Mouse (Mus musculus): ENCODE data around the gene Rybp. TPM values are rescaled to one million over a fixed set of nuclear protein-coding genes. Genes with fewer than 3 reads are reported as not detected.

The Rybp gene
- polyA plus RNA-seq, 1 experiment from 2014 or later, result 15.9 TPM

DNA sequence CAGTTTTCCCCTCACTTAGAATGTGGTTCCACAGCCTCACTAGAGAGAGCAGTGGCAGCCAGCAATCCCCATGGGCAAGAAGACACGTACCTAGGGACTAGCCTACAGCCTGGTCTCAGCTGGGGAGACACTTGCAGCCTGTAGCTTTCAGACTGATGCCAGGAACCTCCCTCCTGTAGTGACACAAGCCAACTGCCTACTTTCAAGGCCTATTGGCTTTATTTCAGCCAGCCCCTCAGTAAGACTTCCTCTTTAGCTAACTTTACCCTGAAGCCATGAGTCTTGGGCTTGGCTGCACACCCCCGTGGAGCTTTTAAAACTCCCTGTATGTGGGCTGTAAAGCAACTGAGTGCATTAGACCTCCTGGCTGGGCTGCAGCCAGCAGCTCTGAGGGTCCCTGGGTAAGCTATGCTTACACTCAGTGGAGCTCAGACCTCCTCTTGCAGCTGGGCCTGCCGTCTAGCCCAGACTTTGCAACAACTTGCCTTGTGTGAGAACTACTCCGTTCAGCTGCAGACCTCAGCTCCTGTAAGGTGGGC lies 94.5 kb downstream of the Rybp start:
- no peak for DNase-seq (ENCODE audit: low spot score)
- Histone ChIP-seq H3K27ac (no peak overlapping the region), H3K36me3 (no peaks in the 10 kb centered on the region), H3K4me1 (peaks cover 51% of the 10 kb centered on the region), H3K4me3 (no peak overlapping the region), H3K9me3 (replicated peaks) (no peaks in the 10 kb centered on the region), H3K27me3 (ENCODE audit: low read depth, poor library complexity, severe bottlenecking) (peaks cover 74% of the 10 kb centered on the region)
- 60% methylated on average over 4 of the region's 4 CpGs for WGBS

DNA sequence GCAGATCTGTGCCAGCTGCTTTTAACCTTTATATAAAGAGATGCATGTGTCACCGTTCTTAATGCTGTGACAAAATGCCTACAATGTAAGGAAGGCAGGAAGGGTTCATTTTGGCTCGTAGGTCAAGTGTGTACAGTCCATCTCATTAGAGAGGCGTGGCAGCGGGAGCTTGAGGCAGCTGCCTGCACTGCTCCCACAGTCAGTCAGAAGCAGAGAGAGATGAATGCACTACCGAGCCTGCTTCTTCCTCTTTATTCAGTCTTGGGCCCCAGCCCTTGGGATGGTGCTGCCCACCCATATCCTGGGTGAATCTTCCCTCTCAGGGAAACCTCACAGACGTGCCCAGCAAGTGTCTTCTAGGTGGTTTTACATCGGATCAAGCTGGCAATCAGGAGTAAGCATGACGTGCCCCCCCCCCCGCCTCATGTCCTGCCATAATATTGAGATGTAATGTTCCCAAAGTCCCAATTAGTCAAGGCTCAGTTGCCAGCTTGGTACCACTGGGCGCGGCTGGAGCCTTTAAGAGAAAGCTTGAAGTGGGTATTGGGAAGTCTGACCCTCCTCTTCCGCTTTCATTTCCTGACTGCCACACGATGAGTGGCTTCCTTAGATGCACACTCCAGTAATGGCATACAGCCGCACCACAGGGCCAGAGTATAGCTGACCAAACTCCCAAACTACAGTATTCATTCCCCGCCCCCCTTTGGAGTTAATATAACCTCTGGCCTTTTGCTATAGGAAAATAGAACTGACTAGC lies 96.3 kb downstream of the Rybp start:
- Histone ChIP-seq H3K36me3 (no peaks in the 10 kb centered on the region), H3K27me3 (ENCODE audit: low read depth, poor library complexity, severe bottlenecking) (peaks cover 83% of the 10 kb centered on the region), H3K4me1 (peaks cover 41% of the 10 kb centered on the region), H3K4me3 (no peak overlapping the region), H3K27ac (no peak overlapping the region), H3K9me3 (replicated peaks) (no peaks in the 10 kb centered on the region)
- no peak for DNase-seq (ENCODE audit: low spot score)
- WGBS, result 89% methylated on average over 15 of the region's 15 CpGs

DNA sequence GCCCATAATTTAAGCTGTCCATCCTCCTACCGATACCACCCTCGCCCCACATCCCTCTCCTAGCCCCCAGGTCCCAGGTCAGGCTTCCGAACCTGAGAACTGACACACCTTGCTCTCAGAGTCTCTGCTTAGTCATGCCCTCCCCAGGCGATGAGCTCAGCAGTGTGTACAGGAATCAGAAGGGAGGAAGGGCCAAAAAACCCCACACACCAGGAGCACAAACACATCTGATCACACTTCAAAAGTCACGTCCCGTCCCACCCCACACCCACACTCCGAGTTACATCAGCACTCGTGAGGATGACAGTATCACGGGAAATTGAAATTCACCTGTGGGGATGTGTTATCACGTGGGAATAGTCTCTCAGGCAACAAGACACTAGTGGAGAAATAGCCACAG lies 97.0 kb downstream of the Rybp start:
- peaks cover 41% of the 10 kb centered on the region for H3K4me1 ChIP-seq

DNA sequence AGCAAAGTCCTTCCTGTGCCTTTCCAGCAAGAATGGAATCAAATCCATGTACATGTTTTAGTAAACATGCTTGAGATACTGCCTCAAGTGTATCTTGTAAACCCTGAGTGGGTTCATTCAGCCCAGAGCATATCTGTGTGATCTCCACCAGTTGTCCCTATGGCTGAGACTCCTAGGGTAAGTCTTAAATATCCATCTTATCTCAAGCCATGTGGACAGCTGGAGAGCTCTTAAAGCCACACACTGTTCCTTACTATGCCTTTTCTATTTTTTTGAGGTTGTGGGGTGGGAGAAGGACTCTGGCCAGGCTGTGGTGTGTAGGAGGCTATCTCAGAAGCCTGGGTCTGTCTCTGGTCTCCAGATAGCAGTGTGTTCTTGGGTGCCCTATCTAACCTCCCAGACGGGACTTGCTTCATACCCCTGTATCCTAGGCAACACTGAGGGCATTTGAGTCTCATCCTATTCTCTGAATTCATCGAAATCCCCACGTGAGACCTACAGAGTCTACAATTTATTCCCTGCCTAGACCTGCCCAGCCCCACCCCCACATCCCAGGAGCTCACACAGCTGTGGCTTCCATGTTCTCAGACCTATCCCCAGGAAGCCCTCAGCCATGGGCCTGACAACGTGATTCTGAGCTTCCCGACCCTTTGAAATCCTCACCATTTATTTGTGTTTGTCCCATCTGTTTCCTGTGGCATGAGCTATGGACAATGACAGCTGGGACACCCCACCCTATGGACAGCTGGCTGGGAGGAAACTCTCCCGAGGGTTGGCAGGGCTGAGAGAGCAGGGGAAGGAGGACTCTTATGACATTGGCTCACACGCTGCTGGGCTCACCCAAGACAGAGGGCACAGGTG lies 98.2 kb downstream of the Rybp start:
- no peak for DNase-seq (ENCODE audit: low spot score)
- Histone ChIP-seq H3K9me3 (replicated peaks) (no peaks in the 10 kb centered on the region), H3K27me3 (ENCODE audit: low read depth, poor library complexity, severe bottlenecking) (peaks cover 94% of the 10 kb centered on the region), H3K4me3 (no peak overlapping the region), H3K36me3 (no peaks in the 10 kb centered on the region), H3K27ac (no peak overlapping the region), H3K4me1 (peaks cover 35% of the 10 kb centered on the region)
- WGBS, result 63% methylated on average over 7 of the region's 7 CpGs

More for the DNA sequence above, 97.0 kb downstream of the Rybp start:
- H3K27ac ChIP-seq, result no peak overlapping the region
- peaks cover 90% of the 10 kb centered on the region for H3K27me3 ChIP-seq (ENCODE audit: low read depth, poor library complexity, severe bottlenecking)
- no peak overlapping the region for H3K4me3 ChIP-seq
- no peaks in the 10 kb centered on the region for H3K9me3 ChIP-seq (replicated peaks)
- no peak for DNase-seq (ENCODE audit: low spot score)
- WGBS, result 89% methylated on average over 10 of the region's 10 CpGs
- H3K36me3 ChIP-seq, result no peaks in the 10 kb centered on the region

DNA sequence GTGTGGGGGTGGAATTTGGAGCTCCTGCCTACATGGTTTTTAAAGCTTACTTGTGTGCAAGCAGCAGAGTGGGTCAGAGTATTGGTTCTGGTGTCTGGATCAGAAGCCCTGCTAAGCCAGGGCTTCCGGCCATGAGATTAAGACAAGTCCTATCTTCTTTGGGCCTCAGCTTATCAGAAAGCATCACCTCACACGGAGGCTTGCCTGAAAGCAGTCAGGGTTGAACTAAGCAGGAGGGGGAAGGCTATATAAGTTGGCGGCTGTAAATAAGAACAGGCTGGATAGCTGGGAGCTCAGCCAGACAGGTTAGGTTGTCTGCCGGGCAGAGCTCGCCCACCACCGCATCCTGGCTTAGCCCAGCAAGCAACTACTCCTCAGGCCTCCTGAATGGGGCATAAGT lies 99.5 kb downstream of the Rybp start:
- 40% methylated on average over 6 of the region's 6 CpGs for WGBS
- Histone ChIP-seq H3K36me3 (no peaks in the 10 kb centered on the region), H3K9me3 (replicated peaks) (no peaks in the 10 kb centered on the region), H3K4me1 (peaks cover 27% of the 10 kb centered on the region), H3K4me3 (no peak overlapping the region), H3K27ac (no peak overlapping the region), H3K27me3 (ENCODE audit: low read depth, poor library complexity, severe bottlenecking) (peaks cover 97% of the 10 kb centered on the region)
- DNase-seq (ENCODE audit: low spot score), result no peak

DNA sequence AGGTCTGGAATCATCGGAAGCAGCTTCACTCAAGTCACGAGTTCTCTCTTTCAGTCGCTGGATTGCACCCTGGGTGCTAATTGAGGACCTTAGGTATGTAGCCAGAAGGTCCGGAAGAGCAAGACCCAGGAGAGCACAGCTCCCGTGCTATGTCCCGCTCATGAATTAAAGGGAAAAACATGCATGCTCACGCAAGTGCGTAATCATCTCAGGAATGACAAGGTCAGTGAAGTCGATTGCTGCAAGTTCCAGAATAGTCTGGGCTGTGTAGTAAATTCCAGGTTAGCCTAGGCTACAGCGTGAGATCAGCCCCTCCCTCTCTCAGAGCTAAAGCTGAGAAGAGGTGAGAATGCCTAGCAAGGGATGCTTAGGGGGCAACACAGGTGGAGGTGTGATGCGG lies 100.5 kb downstream of the Rybp start:
- H3K27ac ChIP-seq, result no peak overlapping the region
- no peak for DNase-seq (ENCODE audit: low spot score)
- H3K4me3 ChIP-seq, result no peak overlapping the region
- H3K36me3 ChIP-seq, result no peaks in the 10 kb centered on the region
- WGBS, result 82% methylated on average over 11 of the region's 11 CpGs
- H3K9me3 ChIP-seq (replicated peaks), result no peaks in the 10 kb centered on the region
- peaks cover 24% of the 10 kb centered on the region for H3K4me1 ChIP-seq
- H3K27me3 ChIP-seq (ENCODE audit: low read depth, poor library complexity, severe bottlenecking), result peaks cover 97% of the 10 kb centered on the region

DNA sequence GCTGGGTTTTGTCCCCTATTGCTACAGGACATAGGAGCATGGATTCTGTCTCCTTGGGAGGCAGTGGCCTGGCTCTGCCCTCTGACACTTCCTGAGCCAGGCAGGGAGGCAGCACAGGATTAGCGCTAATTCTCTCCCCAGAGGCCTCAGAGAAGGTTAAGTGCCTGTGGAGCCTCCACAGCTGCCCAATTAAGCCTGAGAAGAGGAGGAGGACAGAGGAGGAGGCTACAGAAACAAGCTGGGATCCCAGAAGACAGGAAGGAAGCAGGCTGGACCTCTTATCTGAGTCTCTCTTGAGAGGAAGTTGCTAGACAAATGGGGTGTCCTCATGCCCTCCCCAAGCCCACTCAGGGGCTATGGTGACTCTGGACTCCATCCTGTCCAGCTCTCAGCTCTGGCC lies 101.8 kb downstream of the Rybp start:
- Histone ChIP-seq H3K27me3 (ENCODE audit: low read depth, poor library complexity, severe bottlenecking) (peaks cover 98% of the 10 kb centered on the region), H3K4me3 (no peak overlapping the region), H3K4me1 (peaks cover 29% of the 10 kb centered on the region), H3K27ac (no peak overlapping the region), H3K9me3 (replicated peaks) (no peaks in the 10 kb centered on the region), H3K36me3 (no peaks in the 10 kb centered on the region)
- 0% methylated on average over 1 of the region's 1 CpGs for WGBS
- no peak for DNase-seq (ENCODE audit: low spot score)

DNA sequence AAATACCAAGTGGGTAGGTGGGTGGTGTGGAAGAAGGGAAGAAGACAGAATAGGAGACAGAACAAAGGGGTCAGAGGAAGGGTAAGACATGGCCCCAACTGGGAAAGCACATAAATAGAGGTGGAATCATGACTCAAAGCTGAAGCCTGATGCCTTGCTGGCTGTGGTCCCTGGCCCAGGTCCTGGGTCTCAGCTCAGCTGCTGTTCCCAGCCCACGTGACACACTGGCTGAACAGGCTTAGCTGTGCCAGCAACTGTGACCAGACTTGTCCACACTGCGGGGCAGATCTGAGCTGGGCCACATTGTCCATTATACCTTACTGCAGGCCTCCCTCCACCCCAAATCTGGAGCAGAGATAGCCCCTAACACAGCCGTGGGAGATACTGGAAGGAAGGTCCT lies 103.9 kb downstream of the Rybp start:
- Histone ChIP-seq H3K4me1 (peaks cover 25% of the 10 kb centered on the region), H3K27ac (no peak overlapping the region), H3K4me3 (no peak overlapping the region), H3K27me3 (ENCODE audit: low read depth, poor library complexity, severe bottlenecking) (peaks cover 91% of the 10 kb centered on the region), H3K9me3 (replicated peaks) (no peaks in the 10 kb centered on the region), H3K36me3 (no peaks in the 10 kb centered on the region)
- WGBS, result 86% methylated on average over 3 of the region's 3 CpGs
- no peak for DNase-seq (ENCODE audit: low spot score)

DNA sequence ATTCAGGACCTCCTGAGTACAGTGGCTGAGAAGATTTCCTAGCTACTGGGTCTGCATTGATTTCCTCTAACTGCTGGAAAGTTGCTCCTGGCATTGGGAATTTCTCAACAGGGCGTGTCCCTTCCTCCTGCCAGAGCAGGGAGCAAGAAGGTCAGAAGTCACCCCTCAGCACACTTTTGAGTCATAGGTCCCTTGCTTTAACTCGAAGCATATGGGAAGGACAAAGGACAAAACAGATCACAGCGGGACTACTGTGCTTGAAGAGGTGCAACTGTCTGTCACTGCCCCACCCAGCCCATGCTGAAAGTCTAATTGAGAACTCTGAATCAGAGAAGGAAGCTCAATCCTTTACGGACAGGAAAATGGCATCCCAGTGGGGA lies 106.4 kb downstream of the Rybp start:
- H3K4me3 ChIP-seq, result no peak overlapping the region
- H3K9me3 ChIP-seq (replicated peaks), result no peaks in the 10 kb centered on the region
- DNase-seq (ENCODE audit: low spot score), result no peak
- 40% methylated on average over 4 of the region's 4 CpGs for WGBS
- no peaks in the 10 kb centered on the region for H3K36me3 ChIP-seq
- peaks cover 79% of the 10 kb centered on the region for H3K27me3 ChIP-seq (ENCODE audit: low read depth, poor library complexity, severe bottlenecking)
- no peak overlapping the region for H3K27ac ChIP-seq
- H3K4me1 ChIP-seq, result peaks cover 14% of the 10 kb centered on the region

DNA sequence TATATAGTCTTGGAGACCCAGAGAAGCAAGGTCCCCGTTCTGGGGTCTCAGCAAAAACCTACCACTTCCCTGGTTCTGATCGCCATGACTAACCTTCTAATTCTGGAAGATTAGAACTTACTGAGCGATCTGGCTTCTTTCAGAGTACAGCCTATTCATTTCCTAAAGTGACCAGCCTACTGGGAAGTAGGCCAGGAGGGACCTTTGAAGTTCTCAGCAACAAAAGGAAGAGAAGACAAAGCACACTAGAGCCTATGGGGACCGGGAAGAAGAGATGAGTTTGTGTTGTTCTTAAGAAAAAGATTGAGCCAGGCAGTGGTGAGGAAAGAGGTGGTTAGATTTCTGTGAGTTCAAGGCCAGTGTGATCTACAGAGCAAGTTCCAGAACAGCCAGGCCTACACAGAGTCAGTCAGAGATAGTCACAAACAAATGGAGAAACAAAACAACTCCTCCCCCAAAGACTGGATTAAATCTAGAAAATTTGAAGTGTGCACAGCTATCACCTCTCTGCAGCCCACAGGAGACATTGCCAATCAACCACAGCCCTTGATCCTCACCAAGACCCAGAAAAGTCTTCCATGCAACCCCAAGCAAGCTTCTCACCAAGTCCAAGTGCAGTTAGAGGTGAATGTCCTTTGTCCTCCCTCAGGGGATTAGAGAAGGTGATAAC lies 106.9 kb downstream of the Rybp start:
- Histone ChIP-seq H3K27me3 (ENCODE audit: low read depth, poor library complexity, severe bottlenecking) (peaks cover 77% of the 10 kb centered on the region), H3K4me1 (peaks cover 9% of the 10 kb centered on the region), H3K9me3 (replicated peaks) (no peaks in the 10 kb centered on the region), H3K27ac (no peak overlapping the region), H3K4me3 (no peak overlapping the region), H3K36me3 (no peaks in the 10 kb centered on the region)
- no peak for DNase-seq (ENCODE audit: low spot score)
- WGBS, result 82% methylated on average over 4 of the region's 4 CpGs

DNA sequence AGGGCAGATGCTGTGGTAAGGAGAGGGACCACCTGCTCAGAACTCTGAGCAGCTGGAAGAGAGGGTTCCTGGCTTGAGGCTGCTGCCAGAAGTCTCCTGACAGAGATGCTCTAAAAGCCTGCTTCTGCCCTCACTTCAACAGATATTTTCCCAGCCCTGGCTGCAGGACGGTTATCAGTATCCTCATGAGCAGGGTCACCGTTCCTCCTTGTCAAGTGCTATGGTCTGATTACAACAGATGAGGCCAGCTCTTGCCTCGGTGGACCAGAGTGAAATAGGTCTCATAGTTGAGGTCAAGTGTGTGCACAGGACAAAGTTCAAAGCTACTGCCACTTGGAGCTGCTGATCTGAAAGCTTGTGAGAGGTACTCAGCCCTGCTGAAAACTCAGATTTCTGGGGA lies 108.5 kb downstream of the Rybp start:
- 83% methylated on average over 3 of the region's 3 CpGs for WGBS
- Histone ChIP-seq H3K4me1 (peaks cover 5% of the 10 kb centered on the region), H3K9me3 (replicated peaks) (no peaks in the 10 kb centered on the region), H3K27me3 (ENCODE audit: low read depth, poor library complexity, severe bottlenecking) (peaks cover 69% of the 10 kb centered on the region), H3K4me3 (no peak overlapping the region), H3K36me3 (no peaks in the 10 kb centered on the region), H3K27ac (no peak overlapping the region)
- DNase-seq (ENCODE audit: low spot score), result no peak

Measured in limb, embryonic 10.5 days (tissue).